Mouse (Mus musculus) urinary bladder, postnatal 10 days (tissue): ENCODE measurements around the gene Hoxa5.

ENCODE experiments used
- DNase-seq: peaks from one replicate; pipeline ENCODE4 v3.0.0; 2022; ENCODE audit warnings: low spot score

Hoxa5 gene

DNA sequence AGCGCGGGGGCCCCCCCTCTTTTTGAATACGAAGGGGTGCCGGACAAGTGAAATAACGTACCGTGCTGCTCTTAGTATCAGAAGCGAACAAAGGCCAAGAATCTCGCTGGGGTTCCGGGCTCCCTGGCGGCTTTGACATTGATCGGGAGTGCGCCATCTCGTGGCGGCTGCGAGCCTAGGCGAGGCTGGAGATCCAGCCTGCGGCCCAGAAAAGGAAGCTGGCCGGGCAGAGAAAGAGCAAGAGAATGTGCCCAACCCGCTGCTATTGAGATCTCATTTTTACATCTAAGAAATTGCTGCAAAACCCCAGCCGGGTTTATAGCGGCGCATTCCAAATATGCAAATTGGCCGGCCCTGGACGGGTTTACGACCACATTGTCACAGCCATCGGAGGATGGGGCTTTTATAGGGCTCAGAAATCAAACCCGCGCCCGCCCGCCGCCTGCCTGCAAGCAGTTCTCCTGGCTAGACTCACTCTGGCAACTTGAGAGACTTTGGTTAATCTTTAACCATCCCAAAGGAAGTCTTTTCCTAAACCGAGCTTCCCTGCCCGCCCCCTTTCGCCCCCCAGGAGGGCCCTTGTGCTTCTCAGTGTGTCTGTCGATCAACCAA, 36.1 kb upstream of the Hoxa5 start, which contains the start of gene Hoxa10:
Gene Hoxa10, minus strand, starts transcription at position 466 of the 612 bp plus-strand sequence.
- DNase-seq: peak; percentile 80

DNA sequence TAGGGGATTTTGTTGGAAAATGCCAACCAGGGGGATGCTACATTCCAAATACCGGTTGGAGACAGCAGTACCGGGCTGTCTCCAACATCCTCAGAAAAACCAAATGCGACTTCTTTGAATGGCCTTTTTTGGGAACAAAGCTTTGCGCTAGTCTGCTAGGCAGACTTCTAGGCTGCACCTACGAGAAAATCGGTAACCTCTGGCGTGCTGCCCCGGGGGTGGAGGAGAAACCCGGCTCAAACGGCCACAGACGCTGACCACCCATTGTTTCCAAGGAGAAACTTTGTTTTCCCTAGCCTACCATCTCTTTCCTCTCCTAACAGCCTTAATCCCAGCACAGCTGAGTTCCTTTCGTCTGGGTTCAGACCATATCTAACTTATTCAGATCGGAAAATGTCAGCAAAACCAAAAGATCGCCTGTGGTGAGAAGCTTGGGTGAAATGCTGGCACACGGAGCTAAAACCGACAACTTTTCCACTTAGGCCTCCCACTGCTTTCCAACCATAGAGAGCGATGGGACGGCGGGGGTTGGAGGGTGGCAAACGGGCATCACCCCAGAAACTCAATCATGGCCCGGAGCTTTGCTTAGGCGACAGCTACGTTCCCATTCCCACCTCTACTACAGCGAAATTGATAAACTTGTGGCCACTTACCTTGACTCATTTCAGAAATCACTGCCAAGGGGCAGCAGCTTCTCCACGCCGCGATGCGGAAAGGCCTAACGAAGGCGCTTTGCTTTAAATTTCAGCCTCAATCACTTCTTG, 35.4 kb upstream of the Hoxa5 start:
- peak; percentile 10 for DNase-seq

DNA sequence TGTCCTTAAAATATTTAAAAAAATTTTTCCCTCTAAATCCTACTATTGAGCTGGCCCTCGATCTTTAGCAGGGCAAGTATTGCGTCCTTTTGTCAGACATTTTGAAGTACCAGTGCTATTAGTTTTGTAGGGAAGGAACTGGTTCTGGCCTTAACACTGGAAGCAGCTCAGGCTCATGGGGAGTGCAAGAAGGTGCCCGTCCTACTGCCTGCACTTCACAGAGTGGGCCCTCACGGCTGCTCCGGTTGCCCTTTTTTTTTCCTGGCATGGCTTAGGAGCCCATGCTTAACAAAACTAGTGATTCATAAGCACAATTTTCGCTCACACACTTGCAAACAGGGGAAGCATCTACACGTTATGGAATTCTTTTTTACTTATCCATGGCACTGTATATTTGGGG, 34.6 kb upstream of the Hoxa5 start:
- peak; percentile 8 for DNase-seq

DNA sequence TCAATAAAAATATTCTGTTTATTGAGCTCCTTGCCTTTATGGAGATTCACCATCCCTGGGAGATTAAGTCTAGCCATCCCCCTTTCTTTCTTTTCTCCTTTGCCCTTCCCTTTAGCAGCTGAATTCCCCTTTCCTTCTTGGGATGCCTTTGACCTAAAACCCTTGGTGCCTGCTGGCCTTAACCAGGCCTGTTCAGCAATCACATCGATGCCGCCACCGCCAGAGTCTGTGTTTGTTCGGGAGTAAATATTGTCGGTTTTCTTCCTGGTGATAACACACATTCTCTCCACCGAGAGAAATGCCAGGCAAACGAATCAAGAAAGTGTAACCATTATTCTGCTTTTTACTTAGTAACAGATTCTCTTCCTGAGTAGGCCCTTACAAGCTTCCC, 33.8 kb upstream of the Hoxa5 start:
- DNase-seq: peak; percentile 5

DNA sequence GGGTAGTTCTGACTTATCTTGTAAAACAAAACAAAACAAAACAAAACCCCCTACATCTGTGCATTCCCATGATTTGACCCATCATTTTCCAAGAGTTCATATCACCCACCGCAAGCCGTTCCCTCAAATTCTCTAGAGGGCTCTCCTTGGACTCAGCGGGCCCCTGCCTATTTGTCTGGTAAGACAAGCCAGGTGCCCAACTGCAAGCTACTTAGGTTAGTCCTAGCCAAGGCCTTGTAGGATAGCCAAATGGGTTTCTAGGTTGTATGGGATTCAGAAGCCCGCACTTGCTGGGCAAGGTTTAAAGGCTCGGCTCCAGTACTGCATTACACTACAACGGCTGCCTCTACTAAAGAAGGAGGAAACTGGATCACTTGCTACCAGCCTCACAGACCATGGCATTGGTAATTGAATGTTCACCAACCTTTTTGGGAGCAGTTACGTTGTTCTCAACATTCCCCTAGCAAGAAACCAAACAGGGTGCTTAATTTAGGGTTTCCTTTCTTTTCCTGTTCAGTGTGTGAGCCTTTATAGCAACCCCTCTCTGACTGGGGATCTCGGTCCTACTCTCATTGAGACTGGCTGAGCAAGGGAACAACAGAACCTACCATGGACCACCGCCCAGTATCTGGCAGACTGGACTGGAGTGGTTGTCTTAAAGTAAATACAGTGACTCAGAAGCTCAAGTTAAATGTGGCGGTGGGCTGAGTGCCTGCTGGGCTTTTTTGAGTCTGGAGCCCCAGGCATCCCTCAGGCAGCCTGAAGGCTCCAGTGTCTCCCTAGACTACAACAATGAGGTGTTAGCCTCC, 33.2 kb upstream of the Hoxa5 start:
- DNase-seq: peak; percentile 7

DNA sequence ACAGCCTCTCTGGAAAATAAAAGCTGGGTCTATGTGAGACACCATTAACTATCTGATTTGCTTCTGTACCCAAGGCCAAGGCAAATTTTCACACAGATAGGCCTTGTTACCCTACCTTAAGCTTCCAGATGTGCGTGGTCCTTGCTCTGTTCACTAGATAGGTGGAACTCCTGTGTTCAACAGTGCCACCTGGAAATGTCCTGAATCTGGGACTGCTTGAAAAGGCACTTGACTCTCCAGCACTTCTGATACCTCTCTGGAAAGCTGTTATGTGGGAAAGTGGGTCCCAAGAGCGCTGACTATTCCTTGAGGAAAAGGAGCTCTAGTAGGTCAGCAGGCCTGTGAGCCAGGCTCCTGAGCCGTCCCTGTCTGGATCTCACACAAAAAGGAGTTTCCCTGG, 32.4 kb upstream of the Hoxa5 start:
- DNase-seq: no peak

DNA sequence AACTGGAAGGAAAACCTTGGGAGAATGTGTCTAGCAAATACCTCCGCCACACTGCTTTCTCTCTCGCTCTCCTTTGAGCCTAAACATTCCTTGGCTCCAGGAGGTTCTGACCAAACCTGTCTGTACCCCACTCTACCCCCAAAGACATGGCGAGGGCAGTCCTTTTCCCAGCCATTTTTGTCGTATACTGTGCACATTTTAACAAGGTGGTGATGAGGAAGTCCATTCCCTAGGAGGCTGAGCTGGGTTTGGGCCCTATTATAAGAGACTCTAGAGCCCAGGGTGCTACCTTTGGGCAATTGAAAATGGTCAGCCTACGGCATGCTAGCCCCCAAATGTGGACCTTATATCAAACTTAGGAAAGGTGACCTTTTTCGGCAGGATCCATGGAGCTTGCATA, 31.5 kb upstream of the Hoxa5 start:
- no peak for DNase-seq

DNA sequence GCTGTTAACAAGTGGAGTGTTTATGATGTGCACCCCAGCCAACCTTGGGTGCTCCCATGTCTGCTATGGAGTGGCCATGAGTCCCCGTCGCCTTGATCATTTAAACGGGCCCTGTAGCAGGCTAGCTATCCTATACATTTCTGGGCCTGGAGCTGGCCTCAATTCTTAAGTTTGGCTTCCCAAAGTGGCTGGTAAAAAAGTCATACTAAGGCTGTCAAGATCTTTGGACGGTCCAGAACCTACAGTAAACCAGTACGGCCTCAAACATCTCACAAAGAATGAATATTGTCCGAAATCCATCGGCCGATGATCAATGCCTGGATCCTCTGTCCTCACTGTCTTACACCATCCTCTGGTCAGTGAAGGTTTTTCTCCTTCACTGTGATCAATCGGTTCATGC, 30.9 kb upstream of the Hoxa5 start:
- no peak for DNase-seq

DNA sequence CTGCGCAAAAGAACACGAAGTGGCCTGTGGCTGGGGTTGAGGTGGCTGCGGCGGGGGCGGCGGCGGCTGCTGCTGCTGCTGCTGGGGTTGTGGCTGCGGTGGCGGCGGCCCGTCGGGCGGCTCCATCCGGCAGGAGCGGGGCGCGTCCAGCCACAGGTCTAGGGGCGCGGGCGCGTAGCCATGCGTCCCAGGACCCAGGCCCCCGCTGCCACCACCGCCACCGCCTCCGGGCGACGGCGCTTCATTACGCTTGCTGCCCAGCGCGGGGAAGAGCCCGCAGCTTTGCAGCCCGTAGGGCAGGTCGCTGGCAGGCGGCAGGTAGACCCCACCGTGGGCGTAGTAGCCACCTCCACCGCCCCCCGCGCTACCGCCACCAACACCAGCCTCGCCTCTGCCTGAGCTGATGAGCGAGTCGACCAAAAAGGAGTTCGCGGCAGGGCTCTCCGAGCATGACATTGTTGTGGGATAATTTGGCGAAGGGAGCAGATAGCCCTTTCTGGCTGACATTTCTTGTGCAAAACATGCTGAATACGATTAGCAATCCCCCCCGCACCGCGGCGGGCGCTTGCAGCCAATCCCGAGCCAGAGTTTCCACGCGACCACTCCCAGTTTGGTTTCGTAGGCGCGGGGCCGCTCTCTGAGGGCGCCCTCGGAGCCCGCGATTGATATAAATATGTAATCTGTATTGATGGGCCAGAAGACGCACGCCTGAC, 30.2 kb upstream of the Hoxa5 start:
- peak; percentile 31 for DNase-seq

DNA sequence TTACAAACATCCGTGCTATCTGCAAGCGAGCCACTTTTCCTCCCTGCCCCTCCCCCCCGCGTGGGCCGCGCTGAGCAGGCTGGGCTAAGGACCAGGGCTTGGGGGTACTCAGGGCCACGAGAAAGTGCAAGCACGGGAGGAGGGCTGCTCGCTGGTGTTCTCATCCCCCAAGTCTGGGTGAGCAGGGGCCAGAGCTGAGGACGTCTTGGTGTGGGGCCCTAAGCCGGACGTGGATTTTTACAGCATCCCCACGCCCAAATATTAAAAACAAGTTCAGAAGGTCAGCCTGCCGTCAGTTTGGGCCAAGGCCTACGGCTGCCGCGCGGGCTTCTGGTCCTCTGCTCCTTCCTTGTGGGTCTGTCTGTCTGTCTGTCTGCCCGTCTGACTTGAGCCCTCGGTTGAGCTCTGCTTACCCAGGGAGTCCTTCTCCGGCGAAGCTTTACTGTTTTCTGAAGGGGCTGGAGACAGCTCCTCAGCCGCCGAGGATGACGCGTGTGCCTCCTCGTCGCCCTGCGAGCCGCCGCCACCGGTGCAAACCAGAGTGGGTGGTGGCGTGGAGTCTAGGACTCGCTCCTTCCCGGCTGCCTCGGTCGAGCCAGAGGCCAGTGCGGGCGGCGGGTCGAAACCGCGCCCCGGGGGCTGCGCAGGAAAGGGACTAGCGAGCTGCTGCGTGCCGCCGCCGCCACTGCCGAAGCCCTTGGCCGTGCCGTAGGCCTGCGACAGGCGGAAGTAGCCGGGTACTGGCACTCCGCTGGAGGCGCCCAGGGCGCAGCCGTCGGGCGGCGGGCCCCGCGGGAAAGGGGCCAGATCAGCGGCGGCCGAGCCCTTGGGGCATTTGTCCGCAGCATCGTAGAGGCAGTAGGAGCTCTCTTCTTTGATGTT, 29.4 kb upstream of the Hoxa5 start:
- peak; percentile 62 for DNase-seq

DNA sequence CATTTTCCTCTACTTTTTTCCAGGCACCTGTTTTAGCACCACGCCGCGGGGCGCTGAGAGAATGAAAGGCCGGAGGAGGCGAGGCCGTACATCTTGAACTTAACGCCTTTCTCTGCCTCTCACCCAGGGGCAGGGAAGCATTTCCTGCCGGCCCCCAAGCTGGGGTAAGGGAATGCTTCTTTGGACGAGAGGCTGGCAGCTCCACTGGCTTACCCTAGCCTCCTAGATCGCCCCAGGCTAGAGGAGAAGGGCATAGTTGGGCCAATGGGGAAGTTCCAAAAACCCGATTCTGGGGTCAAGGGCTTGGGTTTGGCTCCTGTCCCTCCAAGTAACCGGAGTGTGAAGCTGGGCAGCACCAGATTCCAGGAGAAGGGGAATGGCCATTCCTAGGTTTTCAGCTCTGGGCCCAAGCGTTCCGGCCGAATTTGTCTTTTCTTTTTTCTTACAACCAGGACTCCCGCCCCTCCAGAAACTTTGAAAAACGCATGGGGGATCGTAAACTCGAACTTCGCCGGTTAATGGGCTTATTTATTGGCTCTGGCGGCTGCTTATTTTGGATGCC, 28.7 kb upstream of the Hoxa5 start:
- peak; percentile 9 for DNase-seq

DNA sequence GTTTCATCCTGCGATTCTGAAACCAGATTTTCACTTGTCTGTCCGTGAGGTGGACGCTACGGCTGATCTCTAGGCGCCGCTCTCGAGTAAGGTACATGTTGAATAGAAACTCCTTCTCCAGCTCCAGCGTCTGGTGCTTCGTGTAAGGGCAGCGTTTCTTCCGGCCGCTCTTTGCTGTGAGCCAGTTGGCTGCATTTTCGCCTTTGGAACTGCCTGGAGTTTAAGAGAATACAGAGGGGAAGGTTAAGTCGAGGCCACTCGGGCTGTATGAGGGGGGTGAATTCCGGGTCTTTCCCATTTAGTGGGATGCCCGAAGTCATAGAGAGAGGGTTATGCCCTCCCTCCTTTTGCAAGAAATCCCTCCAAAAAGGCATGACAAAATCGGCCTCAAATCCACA, 28.2 kb upstream of the Hoxa5 start:
- peak; percentile 13 for DNase-seq

DNA sequence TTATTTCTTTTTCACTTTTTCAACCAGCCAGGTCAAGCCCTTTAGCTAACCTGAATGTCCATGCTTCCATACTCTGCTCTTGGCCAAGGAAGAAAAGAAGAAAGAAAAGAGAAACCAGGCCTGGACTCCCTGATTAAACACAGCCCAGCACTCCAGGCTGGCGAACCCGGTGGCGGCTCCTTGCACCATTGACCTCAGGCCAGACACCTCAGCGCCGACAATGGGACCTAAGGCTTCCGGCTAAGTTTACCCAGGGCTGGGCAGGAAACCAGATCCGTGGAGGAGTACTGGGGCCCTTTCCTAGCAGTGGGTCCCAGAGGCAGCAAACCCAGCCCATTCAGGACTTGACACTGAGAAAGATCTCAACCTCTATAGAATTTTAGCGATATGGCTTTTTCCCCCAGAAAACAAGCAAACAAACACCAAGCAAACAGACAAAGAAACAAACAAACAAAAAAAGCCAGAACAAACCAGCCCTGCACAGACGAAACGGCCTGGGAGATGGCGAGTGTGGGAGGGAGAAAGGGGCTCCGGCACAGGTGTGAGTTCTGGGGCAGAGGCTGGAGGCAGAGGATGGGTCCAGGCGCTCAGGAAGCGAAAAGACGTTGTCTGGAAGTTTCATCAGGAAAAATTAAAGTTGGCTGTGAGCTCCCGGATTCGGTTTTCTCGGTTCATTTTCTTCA, 27.6 kb upstream of the Hoxa5 start:
- DNase-seq: no peak

DNA sequence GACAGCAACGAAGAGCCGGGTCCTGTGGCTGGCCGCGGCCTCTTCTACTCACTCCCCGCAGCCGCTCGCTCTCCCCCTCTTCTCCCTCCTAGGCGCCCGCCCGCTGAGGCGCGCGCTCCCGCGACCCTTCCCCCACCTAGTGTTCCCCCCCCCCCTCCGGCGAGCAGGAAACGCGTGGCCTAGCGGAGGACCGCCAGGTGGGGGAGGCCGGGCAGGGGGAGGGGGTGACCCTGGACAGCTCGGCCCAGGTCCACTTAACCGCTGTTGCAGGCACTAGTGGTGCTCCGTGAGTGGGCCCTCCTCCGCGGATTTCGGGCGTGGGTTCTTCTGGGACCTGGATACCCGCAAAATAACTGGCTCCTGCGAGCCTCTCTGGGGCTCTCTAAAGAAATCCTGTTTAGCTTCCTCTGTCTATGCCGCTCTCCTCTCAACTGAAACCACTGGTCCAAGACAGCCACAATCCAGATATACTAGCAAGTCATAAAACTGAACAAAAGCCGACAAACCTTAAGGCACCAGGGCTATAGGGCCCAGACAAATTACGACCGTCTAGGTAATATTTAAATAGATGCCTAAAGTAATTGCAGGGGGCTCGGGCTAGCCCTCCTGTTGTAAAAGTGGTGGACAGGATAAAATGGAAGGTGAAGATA, 26.3 kb upstream of the Hoxa5 start, which contains the start of gene Hoxa9:
Gene Hoxa9, minus strand, starts transcription at position 574 of the 650 bp plus-strand sequence.
- no peak for DNase-seq

DNA sequence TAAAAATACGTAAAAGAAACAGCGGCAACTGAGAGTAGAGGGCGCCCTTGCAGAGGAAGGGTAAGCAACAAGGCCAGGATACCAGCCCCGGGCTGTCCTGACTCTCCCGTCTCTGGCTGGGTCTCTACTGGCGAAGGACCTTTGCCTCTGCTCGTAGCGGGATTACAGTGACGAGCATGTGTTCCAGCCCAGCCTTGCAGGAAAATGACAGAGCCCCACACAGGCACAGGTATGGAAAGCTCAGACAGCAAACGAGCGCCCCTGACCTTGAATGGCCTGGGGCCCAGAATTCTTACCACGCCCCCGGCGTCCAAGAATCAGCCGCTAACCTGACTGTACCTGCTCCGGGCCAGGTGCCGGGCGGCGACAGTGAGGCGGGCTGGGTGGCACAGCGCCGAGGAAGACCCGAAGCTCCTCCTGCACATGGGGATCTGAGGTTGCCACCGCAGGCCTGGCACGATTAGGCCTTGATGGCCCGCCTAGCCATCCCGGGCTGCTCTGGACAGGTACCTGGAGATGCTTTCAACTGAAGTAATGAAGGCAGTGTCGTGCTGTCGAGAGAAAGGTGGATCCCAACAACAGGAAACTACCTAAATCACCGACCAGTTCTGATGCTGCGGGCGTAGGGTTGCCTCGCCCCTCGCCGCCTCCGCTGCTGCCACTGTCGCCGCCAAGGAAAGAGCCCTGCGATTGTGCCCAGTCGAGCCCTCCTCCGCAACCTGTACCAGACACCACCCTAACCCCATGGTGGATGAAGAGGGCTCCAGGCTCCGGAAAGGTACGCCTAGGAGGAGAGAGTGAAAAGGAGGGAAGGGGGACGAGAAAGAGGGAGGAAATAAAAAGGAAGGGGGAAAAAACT, 25.4 kb upstream of the Hoxa5 start:
- no peak for DNase-seq

DNA sequence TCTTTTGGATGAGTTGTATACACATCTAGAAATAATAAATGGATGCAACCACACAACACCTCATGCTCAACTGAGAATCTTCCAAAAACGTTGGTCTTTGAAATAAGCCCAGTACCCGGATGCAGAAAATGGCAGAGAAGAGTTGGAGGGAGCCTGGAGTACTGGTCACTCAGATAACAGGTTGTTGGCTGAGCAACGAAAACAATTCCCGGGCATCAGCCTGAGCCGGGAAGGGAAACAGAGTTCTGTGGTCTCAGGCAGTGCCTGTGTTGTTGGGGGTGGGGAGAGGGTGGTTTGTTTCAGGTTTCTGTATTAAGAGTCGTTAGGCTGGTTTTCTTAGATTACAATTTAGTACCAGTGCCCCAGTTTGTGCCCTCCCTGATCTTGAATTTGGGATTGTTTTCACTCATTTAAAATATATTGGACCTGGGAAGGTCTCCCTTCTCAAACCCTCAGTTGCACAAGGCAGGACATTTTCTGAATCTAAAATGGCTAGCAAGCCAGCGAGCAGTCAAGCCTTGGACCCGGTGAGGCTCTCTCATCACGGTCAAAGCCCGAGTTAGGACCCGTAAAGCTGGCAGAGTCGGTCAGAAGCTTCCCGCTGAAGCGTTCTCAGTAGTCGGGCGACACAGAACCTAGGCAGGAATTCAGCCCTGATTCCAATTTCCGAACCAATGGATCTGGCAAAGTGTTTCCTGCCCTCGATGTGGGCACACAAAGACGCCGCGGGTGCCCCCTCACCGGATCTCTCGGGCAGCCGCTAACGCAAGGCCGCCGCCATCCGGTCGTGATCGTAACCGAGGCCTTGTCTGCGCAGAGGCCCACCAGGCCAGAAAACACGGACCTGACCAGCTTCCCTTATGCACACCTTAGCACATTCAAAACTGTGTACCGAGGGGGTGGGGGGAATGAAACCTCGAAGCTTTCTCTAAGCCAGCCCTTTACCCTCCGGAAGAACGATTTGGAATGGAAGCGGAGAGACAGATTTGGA, 24.4 kb upstream of the Hoxa5 start:
- no peak for DNase-seq

DNA sequence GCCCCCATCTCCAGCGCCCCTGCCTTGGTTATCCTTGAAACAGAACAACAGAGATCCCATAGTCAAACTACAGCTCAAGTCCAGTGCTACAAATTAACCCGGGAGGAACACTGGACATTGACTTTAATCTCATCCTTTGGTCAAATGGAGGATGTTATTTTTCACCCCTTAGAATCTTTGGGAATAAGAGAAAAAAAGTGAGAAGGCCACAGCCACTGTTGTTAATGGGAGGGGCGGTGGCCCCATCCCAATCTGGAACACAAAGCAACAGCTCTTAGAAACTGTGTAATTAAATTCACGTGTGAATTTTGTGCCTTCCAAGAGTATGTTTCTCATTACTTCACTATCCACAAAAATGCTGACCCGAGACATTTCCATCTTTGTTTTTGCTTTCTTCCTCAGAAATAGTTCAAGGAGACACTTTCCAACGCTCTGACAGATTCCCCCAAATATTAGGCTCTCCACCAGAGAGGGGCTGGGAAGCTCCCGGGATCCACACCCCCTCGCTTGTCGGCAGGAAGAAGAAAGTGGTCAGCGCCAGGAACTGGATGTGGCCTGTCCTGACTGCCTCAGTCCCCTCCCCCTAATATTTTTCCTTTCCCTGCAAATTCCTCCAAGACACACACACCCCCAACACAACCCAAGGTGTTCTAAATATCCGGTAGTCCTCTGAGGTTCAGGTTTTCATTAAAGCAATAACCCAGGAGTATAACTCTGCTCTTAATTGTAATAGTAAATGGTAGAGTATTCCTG, 23.3 kb upstream of the Hoxa5 start:
- DNase-seq: no peak
